Mouse (Mus musculus): ENCODE measurements around the gene Csk.

Gene Csk

GRCm38 (mm10) chr9:57604875-57605274, 48.6 kb downstream of the Csk start:
- no peak for DNase-seq (ENCODE audit: low read depth, low spot score)

GRCm38 (mm10) chr9:57602098-57602497, 51.3 kb downstream of the Csk start:
- no peak for DNase-seq (ENCODE audit: low read depth, low spot score)

GRCm38 (mm10) chr9:57601353-57601706, 52.1 kb downstream of the Csk start:
- no peak for DNase-seq (ENCODE audit: low read depth, low spot score)

- no peak for DNase-seq (ENCODE audit: low read depth, low spot score)
These were observed 52.6 kb downstream of the Csk start for GRCm38 (mm10) chr9:57600620-57601352.

- DNase-seq (ENCODE audit: low read depth, low spot score) = no peak
These were observed 54.4 kb downstream of the Csk start for GRCm38 (mm10) chr9:57598851-57599563.

GRCm38 (mm10) chr9:57597929-57598382, 55.5 kb downstream of the Csk start:
- DNase-seq (ENCODE audit: low read depth, low spot score) = no peak

GRCm38 (mm10) chr9:57597265-57597664, 56.2 kb downstream of the Csk start:
- no peak for DNase-seq (ENCODE audit: low read depth, low spot score)

GRCm38 (mm10) chr9:57594174-57594509, 59.3 kb downstream of the Csk start:
- no peak for DNase-seq (ENCODE audit: low read depth, low spot score)

- DNase-seq (ENCODE audit: low read depth, low spot score) = no peak
These were observed 59.8 kb downstream of the Csk start for GRCm38 (mm10) chr9:57593454-57594173.

GRCm38 (mm10) chr9:57590726-57591125, 62.7 kb downstream of the Csk start:
- no peak for DNase-seq (ENCODE audit: low read depth, low spot score)

- peak; percentile 42 for DNase-seq (ENCODE audit: low read depth, low spot score)
These were observed 64.0 kb downstream of the Csk start, which contains the start of gene Ulk3 for GRCm38 (mm10) chr9:57589224-57590126. Ulk3 (plus strand) TSS chr9:57589452.

- no peak for DNase-seq (ENCODE audit: low read depth, low spot score)
These were observed 68.4 kb downstream of the Csk start for GRCm38 (mm10) chr9:57584991-57585390.

GRCm38 (mm10) chr9:57577144-57577849, 76.1 kb downstream of the Csk start:
- DNase-seq (ENCODE audit: low read depth, low spot score) = peak; percentile 30

All from c-Kit-negative CD71-positive TER-119-positive erythroid progenitor cells, embryonic 14.5 days (primary cell).